Mouse (Mus musculus): Measurements from ENCODE around the gene Epb41l5. TPM values are rescaled to one million over a fixed set of nuclear protein-coding genes. Genes with fewer than 3 reads are reported as not detected.

Epb41l5 gene
- total RNA-seq (2021): 1 to 10 TPM; 3.2 to 3.9 TPM
- long read RNA-seq, experiment 1, full-length matches to known transcripts: 1 of 5 reads
- long read RNA-seq, experiment 1, partial matches to known transcripts: 0 of 5 reads
- long read RNA-seq, experiment 1, other reads (novel, unspliced or antisense): 4 of 5 reads
- long read RNA-seq, experiment 2, full-length matches to known transcripts: 3 of 6 reads
- long read RNA-seq, experiment 2, partial matches to known transcripts: 0 of 6 reads
- long read RNA-seq, experiment 2, other reads (novel, unspliced or antisense): 3 of 6 reads

DNA sequence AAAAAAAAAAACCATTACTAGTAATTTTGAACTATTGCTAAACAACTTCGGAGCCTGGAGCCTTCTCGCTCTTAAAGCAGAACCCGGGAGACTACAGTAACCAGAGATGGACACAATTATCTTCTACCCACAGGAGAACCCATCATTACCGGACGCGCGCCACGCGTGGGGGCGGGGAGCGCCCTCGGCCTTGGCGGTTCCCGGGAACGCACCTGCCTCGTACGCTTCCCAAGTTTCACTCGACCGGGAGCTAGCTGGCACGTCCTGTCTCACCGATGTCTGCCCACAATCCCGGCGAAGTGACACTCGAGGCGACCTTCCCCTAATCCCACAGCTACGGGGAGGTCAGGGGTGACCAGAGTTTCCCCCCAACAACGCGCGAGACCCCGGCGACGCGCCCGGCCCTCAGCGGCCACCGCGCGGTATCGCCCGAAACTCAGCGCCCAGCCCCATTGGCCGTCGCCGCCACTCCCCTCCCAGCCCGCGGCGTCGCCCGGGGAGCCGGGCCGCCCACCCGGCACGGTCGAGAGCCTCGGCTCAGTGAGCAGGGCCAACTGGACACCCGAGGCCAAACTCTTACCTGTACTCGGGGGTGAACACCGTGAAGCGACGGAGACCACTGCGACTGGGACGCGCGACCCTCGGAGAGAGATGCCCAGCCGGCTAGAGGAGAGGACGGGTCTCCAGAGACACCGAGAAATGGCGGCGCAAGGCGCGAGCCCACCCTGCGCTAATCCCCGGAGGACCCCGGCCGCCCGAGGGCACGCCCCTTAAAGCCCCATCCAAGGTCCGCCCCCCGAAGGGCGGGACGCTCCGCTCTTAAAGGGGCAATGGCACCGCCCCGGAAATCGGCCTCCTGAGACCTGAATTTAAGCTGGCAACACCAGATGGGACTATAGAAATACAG is at the start of gene Epb41l5:
TSS of gene Epb41l5 (minus strand) at position 796 of the 907 bp plus-strand sequence.
- TF ChIP-seq CTCF (IDR thresholded peaks at IDR 0.05): no peak
- intact Hi-C loops (cut with DNase I): no loop called here
- DNase-seq: peak; percentile 87
- peak within 1 kb of the TSS; percentile 97 for H3K4me3 ChIP-seq
- peak within 1 kb of the TSS; percentile 92 for H3K27ac ChIP-seq

DNA sequence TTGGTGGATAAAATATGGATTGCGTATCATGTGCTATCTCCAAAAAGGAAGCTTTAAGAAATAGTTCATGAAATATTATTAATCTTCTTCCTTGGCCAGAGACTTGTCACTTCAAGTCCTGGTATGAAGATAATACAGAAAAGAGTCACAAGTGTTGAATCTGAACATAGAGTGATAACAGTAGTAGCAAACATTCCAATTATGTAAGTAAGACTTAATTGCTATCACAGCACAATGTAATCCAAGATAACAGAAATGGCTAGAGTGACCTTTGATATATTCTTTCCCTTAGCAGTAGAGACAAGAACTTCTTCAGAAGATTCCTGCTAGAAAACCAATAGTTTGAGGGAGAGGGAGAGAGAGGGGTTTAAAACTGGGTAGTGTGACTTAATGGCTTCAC is 48.1 kb upstream of the Epb41l5 start:
- H3K27ac ChIP-seq: no peak overlapping the region
- no peak for DNase-seq
- intact Hi-C loops (cut with DNase I): no loop called here
- no peak for TF ChIP-seq CTCF (IDR thresholded peaks at IDR 0.05)
- no peak overlapping the region for H3K4me3 ChIP-seq

DNA sequence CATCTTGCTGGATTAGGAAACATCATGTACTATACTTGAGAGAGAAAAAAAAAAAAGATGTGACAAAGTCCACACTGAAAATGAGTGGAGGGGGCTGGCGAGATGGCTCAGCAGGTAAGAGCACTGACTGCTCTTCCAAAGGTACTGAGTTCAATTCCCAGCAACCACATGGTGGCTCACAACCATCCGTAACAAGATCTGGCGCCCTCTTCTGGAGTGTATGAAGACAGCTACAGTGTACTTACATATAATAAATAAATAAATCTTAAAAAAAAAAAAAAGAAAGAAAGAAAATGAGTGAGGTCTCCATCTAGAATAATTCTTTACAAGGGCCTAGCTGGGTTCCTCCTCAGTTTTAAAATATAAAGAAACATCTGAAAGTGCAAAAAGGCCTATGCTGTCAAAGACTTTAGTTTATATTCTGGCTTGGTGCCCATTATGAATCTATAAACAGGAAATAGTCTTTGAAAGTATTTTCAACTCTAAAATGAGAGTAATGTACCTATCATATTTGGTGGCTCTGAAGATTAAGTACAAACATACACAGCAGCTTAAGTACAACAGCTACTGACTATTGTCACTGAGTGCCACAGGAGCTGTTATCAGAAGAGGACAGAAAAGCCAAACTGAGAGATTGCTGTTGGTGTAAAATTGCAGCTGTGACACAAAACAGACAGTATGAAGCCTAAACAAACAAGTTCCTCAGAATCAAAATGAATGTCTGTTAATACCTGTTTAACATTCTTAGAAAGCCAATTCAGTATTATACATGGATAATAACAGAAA is 37.2 kb upstream of the Epb41l5 start:
- intact Hi-C loops (cut with DNase I): no loop called here
- no peak for DNase-seq
- Histone ChIP-seq H3K27ac (no peak overlapping the region), H3K4me3 (no peak overlapping the region)
- peak; percentile 33 for TF ChIP-seq CTCF (IDR thresholded peaks at IDR 0.05)

DNA sequence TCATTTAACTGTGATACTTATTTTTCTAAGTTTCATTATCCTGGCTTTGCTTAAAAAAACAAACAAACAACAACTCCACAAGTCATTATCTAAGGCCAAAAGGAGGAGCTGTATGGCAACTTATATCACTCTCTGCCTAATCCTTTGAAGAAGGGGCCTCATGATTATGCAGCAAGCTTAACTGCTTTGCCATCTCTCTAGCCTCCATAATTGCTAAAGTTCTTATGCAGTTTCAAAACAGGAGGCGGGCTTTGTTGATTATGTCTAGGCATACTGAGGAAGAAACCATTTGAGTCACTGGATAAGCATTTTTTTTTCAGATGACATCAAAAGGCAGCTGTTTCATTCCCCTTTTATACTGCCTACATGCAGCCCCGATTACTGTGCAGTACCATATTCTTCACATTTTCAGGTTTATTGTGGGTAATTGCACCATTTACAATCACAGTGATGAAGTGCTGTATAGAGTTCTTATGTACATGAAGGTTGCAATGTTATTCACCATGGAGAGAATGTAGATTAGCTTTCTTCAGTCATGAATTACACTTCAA is 32.9 kb upstream of the Epb41l5 start:
- no peak for TF ChIP-seq CTCF (IDR thresholded peaks at IDR 0.05)

DNA sequence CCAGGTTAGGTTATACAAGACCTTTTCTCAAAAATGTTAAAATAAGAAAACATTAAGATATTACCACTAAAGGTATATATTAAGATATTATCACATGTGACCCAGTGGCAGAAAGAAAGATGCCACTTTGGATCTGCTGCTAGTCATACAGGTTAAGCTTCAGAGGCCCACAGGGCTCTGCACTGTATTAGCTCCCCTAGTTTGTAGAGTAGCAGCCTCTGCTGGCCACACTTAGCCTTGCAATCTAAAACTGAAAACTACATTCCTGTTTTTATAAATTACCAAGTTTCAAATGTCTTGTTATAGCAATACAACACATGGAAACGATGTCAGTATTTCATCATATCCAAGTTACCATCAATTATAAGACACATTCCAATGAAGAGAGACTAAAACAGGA is 26.2 kb upstream of the Epb41l5 start:
- intact Hi-C loops (cut with DNase I): loop anchor here (1.0 kb wide), 1 partner anchor 127 kb away; no protein-coding TSS in a partner anchor
- TF ChIP-seq CTCF (IDR thresholded peaks at IDR 0.05): peak; percentile 82
- Histone ChIP-seq H3K27ac (no peak overlapping the region), H3K4me3 (no peak overlapping the region)
- DNase-seq: peak; percentile 30

More for the DNA sequence above, 32.9 kb upstream of the Epb41l5 start:
- Histone ChIP-seq H3K27ac (no peak overlapping the region), H3K4me3 (no peak overlapping the region)
- DNase-seq: no peak
- intact Hi-C loops (cut with DNase I): no loop called here

DNA sequence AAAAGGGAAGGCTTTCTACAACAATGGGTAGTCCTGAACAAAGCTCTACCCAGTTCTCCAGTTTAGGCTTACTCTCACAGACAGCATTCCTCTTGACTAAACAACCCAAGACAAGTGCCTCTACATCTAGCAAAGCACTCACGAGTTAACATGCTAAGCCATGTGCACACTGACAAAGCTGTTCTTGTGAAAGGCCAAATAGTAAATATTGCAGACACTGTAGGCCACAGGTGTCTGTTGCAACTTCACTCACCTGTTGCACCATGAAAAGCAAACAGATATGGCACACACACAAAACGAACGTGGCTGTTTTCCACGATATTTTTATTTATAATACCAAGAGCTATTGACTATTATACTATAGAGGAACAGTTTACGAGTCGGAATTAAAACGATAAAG is 18.1 kb upstream of the Epb41l5 start:
- no peak for DNase-seq
- no peak for TF ChIP-seq CTCF (IDR thresholded peaks at IDR 0.05)
- Histone ChIP-seq H3K4me3 (no peak overlapping the region), H3K27ac (no peak overlapping the region)
- intact Hi-C loops (cut with DNase I): no loop called here

DNA sequence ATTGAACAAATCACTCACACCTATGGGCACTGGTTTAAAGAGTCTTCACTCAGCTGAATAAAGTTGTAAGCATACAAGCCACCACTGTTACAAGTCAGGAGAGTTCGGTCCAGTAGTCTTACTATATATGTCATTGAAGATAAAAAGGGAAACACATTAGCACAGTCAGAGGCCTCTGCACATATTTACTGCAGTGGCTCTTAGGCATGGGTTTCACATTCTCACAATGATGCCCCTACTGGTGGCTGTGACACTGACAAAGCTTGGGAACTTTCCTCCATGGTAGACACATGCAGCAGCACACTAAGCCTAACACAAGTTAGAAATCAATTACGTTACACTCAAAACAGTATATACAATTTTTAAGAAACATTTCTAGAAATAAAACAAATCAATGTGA is 5.5 kb upstream of the Epb41l5 start:
- DNase-seq: no peak
- peak; percentile 35 for TF ChIP-seq CTCF (IDR thresholded peaks at IDR 0.05)
- intact Hi-C loops (cut with DNase I): no loop called here
- Histone ChIP-seq H3K27ac (no peak overlapping the region), H3K4me3 (no peak overlapping the region)

DNA sequence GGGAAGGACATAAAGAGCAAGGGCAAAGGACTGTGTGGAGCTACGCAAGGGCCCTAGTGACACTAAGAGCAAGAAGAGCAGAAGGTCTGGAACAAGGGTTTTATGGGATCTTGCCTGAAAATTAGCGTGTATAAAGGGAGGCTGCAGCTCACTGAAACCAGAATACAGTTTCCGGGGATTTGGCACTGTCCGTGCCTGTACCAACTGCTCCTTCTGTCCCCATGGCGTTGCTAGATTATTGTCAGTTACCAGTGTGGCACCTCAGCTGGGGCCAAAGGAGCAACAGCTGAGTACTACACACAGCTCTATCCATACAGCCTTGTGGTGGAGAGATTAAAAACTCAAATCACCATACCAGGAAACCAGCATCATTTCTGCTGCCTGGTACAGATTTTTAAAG is 1.6 kb upstream of the Epb41l5 start:
- no peak for TF ChIP-seq CTCF (IDR thresholded peaks at IDR 0.05)
- intact Hi-C loops (cut with DNase I): loop anchor here (2.0 kb wide), 1 partner anchor 54 kb away; no protein-coding TSS in a partner anchor
- DNase-seq: no peak
- H3K4me3 ChIP-seq: no peak overlapping the region
- no peak overlapping the region for H3K27ac ChIP-seq

DNA sequence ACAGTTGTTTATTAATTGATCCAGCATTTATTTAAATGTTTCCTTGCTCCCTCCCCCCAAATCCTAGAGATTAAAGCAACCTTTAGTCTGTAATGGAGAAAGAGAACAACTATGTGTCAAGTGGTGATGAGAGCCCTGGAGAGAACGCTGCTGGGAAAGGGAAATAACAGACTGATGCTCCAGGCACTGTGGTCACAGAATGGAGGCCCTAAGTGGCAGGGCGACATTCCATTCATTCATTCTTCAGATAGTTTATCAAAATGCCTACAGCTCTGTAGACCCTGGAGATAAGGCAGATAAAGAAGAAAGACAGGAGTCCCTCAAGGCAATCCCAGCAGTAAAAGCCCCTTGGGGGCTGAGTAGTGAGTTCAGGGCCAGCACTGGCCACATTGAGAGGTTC is 827 bp upstream of the Epb41l5 start:
- intact Hi-C loops (cut with DNase I): loop anchor here (2.0 kb wide), 1 partner anchor 53 kb away; no protein-coding TSS in a partner anchor
- no peak overlapping the region for H3K4me3 ChIP-seq
- no peak for DNase-seq
- TF ChIP-seq CTCF (IDR thresholded peaks at IDR 0.05): no peak
- H3K27ac ChIP-seq: no peak overlapping the region

DNA sequence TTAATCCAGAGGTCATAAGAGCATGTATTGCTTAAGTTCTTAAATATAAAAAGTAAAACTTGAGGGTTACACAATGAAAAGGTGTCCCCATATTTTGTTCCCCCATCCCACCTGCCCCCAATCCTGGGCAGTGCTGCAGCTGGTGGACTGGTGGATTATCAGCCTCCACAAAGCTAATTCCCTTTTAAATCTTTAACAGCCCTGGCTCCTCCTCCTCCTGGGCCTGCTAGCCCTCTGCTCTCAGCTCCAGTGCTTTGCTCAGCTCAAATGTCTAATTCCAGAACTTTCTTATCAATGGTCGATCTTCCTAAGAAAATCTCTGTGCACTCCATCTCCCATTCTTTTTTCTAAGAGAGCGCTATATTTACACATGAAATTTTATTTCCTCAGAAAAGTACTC is 2.4 kb downstream of the Epb41l5 start:
- Histone ChIP-seq H3K4me3 (no peak overlapping the region), H3K27ac (no peak overlapping the region)
- DNase-seq: no peak
- no peak for TF ChIP-seq CTCF (IDR thresholded peaks at IDR 0.05)
- intact Hi-C loops (cut with DNase I): no loop called here

DNA sequence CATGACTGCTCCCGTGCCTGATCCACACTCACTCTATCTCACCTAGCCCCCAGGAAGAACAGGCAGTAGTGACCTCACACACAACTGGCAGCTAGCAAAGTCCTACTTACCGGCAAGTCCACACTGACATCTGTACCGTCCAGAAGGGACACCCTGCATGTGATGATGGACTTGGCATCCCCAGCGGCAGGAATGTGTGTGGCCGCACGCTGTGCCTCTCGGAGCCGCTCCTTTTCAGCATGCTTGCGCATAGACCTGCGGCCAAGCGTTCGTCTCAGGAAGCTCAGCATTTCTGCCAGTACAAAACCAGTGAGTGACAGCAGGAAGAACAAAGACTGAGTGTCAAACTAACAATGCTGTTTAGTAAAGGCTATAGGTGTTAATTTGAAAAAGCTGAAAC is 6.4 kb downstream of the Epb41l5 start:
- Histone ChIP-seq H3K27ac (no peak overlapping the region), H3K4me3 (no peak overlapping the region)
- intact Hi-C loops (cut with DNase I): no loop called here
- no peak for TF ChIP-seq CTCF (IDR thresholded peaks at IDR 0.05)
- peak; percentile 21 for DNase-seq

DNA sequence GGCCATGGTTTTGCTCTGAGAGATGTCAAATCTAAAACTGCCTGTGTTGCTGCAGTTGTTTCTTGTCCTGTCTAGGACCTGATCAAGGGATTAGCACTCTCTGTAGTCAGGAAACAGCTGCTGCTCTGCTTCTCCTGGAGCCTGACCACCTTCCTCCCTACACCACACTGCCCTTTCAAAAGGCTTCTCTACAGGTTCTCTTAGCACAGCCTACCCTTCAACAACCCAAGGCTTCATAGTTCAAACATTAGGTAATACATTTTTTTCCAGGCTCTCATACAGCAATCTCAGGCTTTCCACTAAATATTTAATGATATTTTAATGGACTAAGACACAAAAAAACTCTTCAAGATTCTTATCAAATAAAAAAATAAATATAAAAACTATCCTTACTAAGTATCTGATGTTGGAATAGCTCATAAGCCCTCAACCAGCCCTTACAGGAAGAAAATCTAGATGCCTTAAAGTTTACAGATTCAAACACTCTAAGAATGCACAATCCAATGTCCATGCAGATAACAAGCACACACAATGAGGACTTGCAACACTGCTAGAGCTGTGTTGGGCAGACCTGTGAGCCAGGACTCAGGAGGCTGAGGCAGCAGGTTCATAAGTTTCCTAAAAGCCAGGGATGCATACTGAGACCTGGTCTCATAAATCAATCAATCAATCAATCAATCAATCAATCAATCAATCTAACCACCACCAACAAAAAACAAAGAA is 7.5 kb downstream of the Epb41l5 start:
- intact Hi-C loops (cut with DNase I): no loop called here
- Histone ChIP-seq H3K4me3 (no peak overlapping the region), H3K27ac (no peak overlapping the region)
- TF ChIP-seq CTCF (IDR thresholded peaks at IDR 0.05): no peak
- DNase-seq: no peak

Data from gastrocnemius, adult 2 months (tissue).